Mouse (Mus musculus) CD4-positive, CD25-positive, alpha-beta regulatory T cell, adult 4 months (primary cell): ENCODE data around the gene Ap1s2. TPM values are rescaled to one million over a fixed set of nuclear protein-coding genes. Genes with fewer than 3 reads are reported as not detected.

Experiments used
- ATAC-seq: one replicate; pipeline ENCODE4 v1.8.0; 2017
- polyA plus RNA-seq, 2 experiments: library from polyadenylated mRNA; unstranded; fragments of 100-300 nt; shearing (Covaris generic); gene quantifications; one replicate each; pipeline ENCODE4 v1.2.1; 2017

Gene Ap1s2
- 10 to 100 TPM; 15.3 to 22.9 TPM for polyA plus RNA-seq

DNA sequence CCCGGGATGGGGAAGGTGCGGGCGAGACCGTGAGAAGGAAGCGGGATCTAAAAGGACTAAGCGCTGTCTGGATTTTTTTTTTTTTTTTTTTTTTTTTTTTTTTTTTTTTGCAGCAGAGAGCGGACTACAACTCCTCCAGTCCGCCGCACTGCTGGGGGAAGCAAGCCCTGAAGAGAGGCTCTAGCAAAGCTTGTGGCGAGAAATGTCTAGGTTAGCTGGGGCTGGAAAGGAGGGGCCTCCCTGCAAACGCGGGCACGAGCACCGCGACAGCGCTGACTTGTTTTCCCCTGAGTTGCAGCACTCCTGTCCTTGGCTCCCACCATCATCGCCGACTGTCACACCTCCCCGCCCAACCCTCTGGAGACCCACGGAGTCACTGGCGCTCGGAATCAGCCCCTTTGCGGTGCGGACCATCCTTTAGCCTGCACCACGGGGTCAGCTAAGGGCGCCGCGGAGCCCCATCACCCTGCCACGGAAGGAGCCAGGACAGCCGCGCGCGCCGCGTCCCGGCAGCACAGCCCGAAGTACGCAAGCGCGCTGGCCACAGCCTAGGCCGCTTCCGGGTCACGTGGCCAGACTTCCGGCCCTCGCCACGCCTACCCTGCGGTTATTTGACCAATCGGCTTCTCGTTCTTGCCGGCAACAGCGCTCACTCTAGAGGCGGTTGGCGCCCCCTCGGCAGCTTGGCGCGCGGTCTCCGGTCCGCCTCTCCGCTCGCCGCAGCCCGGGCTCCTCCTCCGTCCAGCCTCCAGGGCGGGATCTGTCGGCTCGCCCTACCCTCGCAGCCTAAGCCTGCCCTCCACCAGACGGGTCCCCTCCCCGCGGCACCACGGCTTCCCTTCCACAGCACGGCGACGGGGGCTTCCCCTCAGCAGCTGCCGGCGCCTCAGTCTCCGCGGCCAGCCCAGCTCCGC, at the start of gene Ap1s2:
Gene Ap1s2 (plus strand): TSS at position 681 of the 914 bp plus-strand sequence.
- peak; percentile 91 for ATAC-seq

GRCm38 (mm10) chrX:163867711-163868379, 41.0 kb upstream of the Ap1s2 start:
- ATAC-seq, result no peak

DNA sequence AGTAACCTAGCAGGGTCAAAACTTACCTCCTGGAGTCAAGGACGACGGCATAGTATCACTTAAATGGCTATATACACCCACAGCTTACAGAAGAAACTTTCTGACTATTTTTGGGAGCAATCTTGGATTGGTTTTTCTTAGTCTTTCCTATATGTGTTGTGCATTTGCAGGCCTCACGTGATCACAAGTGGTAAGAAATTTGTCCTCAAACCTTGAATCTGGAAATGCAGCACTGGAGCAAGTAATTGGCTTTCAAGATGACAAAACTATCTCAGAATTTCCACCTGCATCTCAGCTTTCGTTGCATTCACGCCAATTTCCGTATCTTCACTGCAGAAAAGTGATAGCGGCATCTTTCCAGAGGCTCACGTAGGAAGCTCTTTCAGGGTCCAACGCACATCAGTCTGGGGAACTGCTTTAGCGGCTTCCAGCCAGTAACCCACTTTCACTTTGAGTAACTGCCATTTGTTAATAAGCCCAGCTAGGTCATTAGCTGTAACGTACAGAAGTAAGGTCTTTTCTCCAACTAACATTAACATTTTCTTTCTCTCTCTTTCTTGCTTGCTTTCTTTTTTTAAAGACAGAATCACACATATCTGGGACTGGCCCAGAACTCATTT, 40.0 kb upstream of the Ap1s2 start:
- ATAC-seq, result peak; percentile 47

DNA sequence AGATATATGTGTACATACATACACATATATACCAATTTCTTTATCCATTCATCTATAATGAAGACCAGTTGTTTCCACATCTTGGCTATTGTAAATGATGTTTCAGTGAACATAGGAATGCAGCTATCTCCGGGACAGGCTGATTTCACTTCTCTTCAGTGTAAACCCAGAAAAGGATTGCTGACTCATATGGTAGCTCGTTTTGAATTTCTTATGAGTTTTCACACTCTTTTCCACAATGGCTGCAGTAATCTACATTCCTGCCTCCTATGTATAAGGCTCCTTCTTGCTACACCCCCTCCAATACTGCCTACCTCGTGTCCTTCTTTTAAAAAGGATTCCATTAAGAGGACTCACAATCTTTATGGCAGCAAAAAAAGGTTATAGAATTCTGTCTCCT, 32.9 kb upstream of the Ap1s2 start:
- ATAC-seq, result no peak

GRCm38 (mm10) chrX:163876636-163877035, 32.2 kb upstream of the Ap1s2 start:
- no peak for ATAC-seq

DNA sequence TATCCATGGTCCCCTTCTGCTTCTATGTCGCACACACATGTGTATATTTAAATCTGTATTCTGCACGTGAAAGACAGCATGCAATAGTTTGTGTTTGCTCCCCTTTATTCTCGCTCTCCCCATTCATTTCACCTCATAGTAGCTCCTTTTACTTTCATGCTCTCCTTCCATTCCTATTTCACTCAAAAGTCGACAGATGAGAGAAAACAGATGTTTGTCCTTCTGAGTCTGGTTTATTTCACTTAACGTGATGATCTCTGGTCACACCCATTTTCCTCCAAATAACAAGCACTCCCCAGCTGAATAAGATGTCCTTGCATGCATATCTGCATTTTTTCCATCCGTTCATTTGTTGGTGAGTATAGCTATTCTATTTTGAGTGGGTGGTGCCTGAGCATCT, 29.8 kb upstream of the Ap1s2 start:
- ATAC-seq, result no peak

- peak; percentile 87 for ATAC-seq
Measured at GRCm38 (mm10) chrX:163879461-163879860, 29.4 kb upstream of the Ap1s2 start.

- ATAC-seq, result no peak
Measured at GRCm38 (mm10) chrX:163885539-163885981, 23.3 kb upstream of the Ap1s2 start.

GRCm38 (mm10) chrX:163897354-163897753, 11.5 kb upstream of the Ap1s2 start:
- ATAC-seq, result no peak

GRCm38 (mm10) chrX:163899431-163900020, 9.3 kb upstream of the Ap1s2 start:
- ATAC-seq, result no peak

- ATAC-seq, result no peak
Measured at GRCm38 (mm10) chrX:163906861-163907260, 2.0 kb upstream of the Ap1s2 start.

DNA sequence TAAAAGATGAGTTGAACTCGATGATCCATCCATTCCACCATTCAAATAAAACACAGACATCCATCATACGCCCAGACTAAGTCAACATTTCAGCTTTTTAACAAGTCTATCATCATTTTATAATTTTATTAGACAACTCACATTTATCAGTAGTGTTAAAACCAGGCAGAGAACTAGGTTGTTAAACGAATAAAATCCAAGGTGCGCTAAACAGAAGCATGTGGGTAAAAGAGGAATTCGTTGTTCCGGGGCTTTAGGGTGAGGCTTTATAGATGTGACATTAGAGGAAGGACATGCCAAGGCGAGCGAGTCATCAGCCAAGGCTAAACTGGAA, 847 bp upstream of the Ap1s2 start:
- ATAC-seq, result no peak

DNA sequence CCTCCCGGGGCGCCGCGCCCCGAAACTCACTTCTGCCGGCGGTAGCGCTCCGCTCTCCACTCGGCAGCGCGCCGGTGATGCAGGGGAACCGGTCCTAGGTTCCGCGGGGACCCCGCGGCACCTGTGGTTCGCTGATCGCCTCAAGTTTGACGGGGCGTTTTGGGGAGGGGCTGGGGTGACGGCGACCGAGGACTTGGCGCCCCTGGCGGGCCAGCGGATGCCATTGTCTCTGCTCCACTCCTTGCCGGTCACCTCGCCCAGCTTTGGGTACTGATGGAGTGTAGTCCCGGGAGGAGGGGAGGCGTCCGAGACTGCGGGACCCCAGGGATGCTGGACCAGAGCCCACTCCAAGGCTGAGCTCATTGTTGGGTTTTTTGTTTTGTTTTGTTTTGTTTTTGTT, 564 bp downstream of the Ap1s2 start:
- peak; percentile 5 for ATAC-seq

DNA sequence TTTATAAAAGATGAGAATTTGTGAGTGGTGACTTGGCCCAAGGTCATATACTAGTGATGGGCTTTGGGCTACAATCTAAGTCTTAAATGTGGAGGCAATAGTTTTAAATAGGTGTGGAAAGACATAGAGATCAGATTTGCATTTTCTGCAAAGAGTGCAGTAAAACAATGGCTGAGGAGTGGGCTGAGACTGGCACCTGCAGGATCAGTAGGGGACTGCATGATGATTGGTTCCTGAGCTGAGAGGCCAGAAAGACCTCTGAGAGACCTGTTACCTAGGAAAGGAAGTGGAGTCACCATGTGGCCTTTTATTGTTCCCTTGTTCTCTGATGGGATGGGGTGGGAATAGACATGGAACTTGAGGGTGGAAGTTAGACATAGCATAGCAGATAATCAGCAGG, 4.0 kb downstream of the Ap1s2 start:
- ATAC-seq, result no peak

GRCm38 (mm10) chrX:163929550-163929949, 20.7 kb downstream of the Ap1s2 start:
- ATAC-seq, result no peak

- no peak for ATAC-seq
Measured at GRCm38 (mm10) chrX:163934731-163935130, 25.9 kb downstream of the Ap1s2 start.

DNA sequence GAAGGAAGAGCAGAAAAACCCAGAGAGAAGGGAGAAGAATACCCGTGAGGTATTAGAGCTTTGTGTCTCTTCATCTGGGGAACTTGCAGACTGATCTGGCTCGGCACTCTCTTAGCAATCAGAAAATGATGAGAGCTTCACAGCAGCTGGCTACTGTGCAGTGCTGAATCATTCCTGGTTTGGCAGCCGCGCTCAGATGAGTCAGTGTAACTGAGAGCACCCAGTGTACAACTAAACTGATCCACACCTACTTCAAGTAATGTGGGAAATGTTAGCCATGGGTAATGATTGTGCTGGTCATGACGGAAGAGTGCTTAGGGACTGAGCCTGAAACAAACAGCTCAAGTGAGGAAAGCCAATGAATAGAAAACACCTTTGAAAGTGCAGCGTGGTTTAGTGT, 29.8 kb downstream of the Ap1s2 start:
- no peak for ATAC-seq

DNA sequence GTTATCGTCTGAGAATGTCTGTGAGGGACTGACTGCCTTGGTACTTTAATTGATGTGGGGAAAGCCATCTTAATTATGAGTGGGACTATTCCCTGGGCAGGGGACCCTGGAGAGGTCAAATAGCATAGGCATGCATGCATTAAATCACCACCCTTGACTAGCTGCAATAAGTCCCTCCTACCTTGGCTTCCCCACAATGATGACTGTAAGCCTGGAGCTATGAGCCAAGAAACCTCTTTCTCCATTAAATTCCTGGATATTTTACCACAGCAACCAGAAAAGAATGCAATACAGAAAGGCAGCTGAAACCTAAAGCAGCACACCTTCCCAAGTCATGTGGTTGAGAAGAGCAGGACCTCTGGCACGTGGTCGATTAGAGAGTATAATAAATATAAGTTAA, 35.6 kb downstream of the Ap1s2 start:
- ATAC-seq, result no peak

GRCm38 (mm10) chrX:163951618-163952017, 42.8 kb downstream of the Ap1s2 start:
- ATAC-seq, result peak; percentile 67

DNA sequence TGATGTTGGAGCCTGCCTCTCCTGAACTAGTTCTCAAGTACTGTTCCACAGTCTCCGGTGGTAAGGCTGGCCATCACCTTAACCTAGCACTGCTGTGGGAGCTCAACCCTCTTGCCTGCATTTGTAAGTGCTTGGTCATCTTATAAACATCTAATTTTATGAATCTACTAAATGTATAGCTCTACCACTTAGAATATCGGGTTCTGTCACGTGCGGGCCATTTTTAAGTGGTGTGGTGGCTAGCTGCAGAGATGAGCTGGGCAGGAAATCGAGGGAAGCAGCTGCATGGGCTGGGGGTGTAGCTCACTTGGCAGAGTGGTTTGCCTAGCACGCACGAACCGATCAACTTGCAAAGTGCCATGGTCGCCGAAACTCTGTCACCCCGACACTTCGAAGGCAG, 48.6 kb downstream of the Ap1s2 start:
- peak; percentile 22 for ATAC-seq

DNA sequence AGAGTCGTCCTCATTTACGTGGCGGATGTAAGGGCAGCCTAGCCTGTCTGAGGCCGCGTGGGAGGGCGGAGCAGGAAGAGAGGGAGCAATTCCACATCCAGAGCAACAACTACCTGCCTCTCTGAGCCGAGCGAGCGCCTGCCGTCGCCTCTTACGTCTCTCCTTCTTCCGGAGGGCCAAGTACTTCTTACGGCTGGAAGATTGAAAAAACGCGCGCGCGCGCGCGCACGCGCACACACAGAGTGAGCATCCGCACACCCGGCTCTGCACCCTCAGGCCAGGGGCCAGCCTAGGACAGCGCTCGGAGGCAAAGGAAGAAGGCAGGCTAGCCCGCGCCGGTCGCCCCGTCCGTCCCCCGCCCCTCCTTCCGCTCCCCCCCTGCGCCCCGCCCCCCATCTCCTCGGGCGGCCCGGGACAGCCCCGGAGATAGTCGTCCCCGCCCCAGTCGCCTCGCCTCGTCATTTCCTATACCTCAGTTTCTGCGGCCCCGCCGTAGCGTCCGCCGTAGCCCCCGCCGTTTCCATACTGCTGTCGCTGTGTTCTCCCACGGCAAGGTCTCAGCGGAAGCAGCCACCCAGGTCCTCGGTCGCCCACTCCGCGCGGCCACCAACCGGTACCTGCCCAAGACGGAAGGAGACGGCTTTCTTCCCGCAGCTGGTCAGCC, 49.1 kb downstream of the Ap1s2 start:
- peak; percentile 73 for ATAC-seq

- ATAC-seq, result peak; percentile 86
Measured at GRCm38 (mm10) chrX:163958467-163958875, 49.7 kb downstream of the Ap1s2 start, which contains the start of gene Zrsr2. Gene Zrsr2, minus strand, starts transcription at chrX:163958661.
